Mouse (Mus musculus) spleen, postnatal 0 days (tissue): ENCODE measurements around the gene Trim24. TPM values are rescaled to one million over a fixed set of nuclear protein-coding genes. Genes with fewer than 3 reads are reported as not detected.

Source experiments
- polyA plus RNA-seq: library from polyadenylated mRNA; unstranded; fragments of >200 nt; fragmentation: Nextera tagmentation; extraction: Ambion mirVana; gene quantifications from 2 replicates; pipeline ENCODE4 v1.2.1, GENCODE M21; 2015

The Trim24 gene
- 6.7 and 7.5 TPM in 2 replicates for polyA plus RNA-seq

GRCm38 (mm10) chr6:37870245-37871136, at the start of gene Trim24:
Gene Trim24, plus strand, starts transcription at chr6:37870811.

Other genes starting within 250 kb of the Trim24 start
- gene Svopl, start 176.2 kb downstream of the Trim24 start, polyA plus RNA-seq, result 0.60 and 0.74 TPM in 2 replicates
- gene Tmem213, start 238.4 kb downstream of the Trim24 start, polyA plus RNA-seq, result not detected in 2 replicates